Mouse (Mus musculus) forebrain, embryonic 10.5 days (tissue): ENCODE data around the gene 4921517D22Rik. TPM values are rescaled to one million over a fixed set of nuclear protein-coding genes. Genes with fewer than 3 reads are reported as not detected.
"Not testable (repeated sequence)": the region's sequence is repeated elsewhere in the genome, so short reads cannot be mapped to it uniquely, and the experiment has no call there.

Experiments
- DNase-seq: peaks from one replicate; pipeline ENCODE4 v3.0.0-alpha.2; 2017; ENCODE audit warnings: low spot score; ENCODE audit errors: extremely low spot score
- H3K27ac ChIP-seq: fragments of 300-500 bp; sonication (generic); 2 replicates; pipeline ENCODE4 v1.5.1; 2016; ENCODE audit warnings: mild to moderate bottlenecking
- H3K27me3 ChIP-seq: fragments of 300-500 bp; sonication (generic); 2 replicates; pipeline ENCODE4 v1.6.1; 2016; ENCODE audit warnings: mild to moderate bottlenecking; ENCODE audit not compliant: poor library complexity, severe bottlenecking
- H3K36me3 ChIP-seq: fragments of 300-500 bp; sonication (generic); replicated peaks from 2 replicates; pipeline ENCODE4 v1.6.1; 2016; ENCODE audit warnings: mild to moderate bottlenecking, moderate library complexity
- H3K4me1 ChIP-seq: fragments of 300-500 bp; sonication (generic); 2 replicates; pipeline ENCODE4 v1.6.1; 2016
- H3K4me3 ChIP-seq: fragments of 300-500 bp; sonication (generic); 2 replicates; pipeline ENCODE4 v1.5.1; 2016; ENCODE audit warnings: mild to moderate bottlenecking, moderate library complexity
- H3K9me3 ChIP-seq: fragments of 300-500 bp; sonication (generic); 2 replicates; pipeline ENCODE4 v1.6.1; 2016; ENCODE audit warnings: mild to moderate bottlenecking, moderate library complexity
- WGBS: fragments of 180-500 bp; shearing (Covaris S2); methylation state at CpG from one replicate; pipeline ENCODE4 v1.1.7; 2016; 5-methylcytosine and 5-hydroxymethylcytosine counted together
- polyA plus RNA-seq: library from polyadenylated mRNA; unstranded; fragments of >200 nt; fragmentation: Nextera tagmentation; extraction: Ambion mirVana; gene quantifications from 2 replicates; pipeline ENCODE4 v1.2.1, GENCODE M21; 2016

Gene 4921517D22Rik
- polyA plus RNA-seq, 1 experiment from 2014 or later, result not detected

DNA sequence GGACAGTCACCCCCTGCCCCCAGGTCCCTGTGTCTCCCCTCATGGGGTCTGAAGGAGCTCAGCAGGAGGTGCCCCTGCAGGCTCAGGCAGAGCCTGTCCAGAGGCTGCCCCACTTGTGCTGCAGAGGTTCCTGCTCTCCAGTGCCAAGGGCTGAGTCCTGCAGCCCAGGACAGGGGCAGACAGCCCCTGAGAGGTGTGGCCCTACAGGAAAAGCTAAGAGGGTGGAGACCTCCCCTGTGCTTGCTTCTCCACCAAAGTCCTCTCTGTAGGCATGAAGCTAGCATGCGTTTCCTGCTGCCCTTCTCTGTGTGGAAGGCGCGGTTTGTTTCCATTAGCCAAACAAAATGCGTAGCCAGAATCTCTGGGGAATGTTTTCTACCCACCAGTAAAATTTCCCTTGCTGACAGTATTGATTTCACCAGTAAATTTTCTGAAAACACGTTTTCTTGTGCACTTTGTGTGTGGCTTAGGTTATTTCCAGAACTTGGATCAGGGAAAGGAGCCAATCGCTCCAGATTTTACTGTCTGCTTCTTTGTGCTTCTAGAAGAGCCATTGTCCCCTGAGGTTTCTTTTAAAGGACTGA is 25.0 kb upstream of the 4921517D22Rik start:
- not testable (repeated sequence) for H3K36me3 ChIP-seq, H3K4me1 ChIP-seq, H3K4me3 ChIP-seq, H3K27ac ChIP-seq, DNase-seq, H3K27me3 ChIP-seq, H3K9me3 ChIP-seq
- WGBS, result 54% methylated on average over 6 of the region's 6 CpGs

DNA sequence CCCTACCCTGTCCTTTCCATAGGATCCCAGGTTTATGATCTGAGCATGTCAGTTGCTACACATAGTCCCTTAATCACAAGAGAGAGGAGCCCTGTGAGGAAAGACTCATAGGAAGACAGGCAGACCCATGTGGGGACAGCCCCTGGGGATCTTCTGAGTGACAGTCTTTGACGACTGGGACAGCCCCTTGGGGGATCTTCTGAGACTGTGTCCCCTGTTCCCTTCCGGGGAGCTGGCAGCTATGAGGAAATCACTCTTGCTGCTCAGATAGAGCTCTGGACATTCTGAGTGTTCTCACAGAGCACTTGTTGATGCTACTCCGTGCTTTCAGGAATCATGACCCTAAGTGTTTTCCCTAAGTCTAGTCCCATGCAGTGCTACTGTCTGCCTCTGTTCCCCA is 19.8 kb upstream of the 4921517D22Rik start:
- WGBS, result 36% methylated on average over 3 of the region's 3 CpGs
- Histone ChIP-seq H3K4me1 (peaks cover 5% of the 10 kb centered on the region; the same call in 1 of the 2 replicates), H3K4me3 (no peak overlapping the region), H3K36me3 (no peaks in the 10 kb centered on the region), H3K9me3 (no peaks in the 10 kb centered on the region), H3K27ac (no peak overlapping the region), H3K27me3 (peaks cover 9% of the 10 kb centered on the region; the same call in 1 of the 2 replicates)
- no peak for DNase-seq

- H3K27ac ChIP-seq, H3K4me1 ChIP-seq, DNase-seq, H3K36me3 ChIP-seq, H3K4me3 ChIP-seq, H3K9me3 ChIP-seq, H3K27me3 ChIP-seq: not testable (repeated sequence)
- 75% methylated on average over 3 of the region's 3 CpGs for WGBS
Observed at GRCm38 (mm10) chr13:59711984-59712383, 18.1 kb upstream of the 4921517D22Rik start, which contains the start of gene Spata31d1b. Gene Spata31d1b, plus strand, starts transcription at chr13:59712284.

DNA sequence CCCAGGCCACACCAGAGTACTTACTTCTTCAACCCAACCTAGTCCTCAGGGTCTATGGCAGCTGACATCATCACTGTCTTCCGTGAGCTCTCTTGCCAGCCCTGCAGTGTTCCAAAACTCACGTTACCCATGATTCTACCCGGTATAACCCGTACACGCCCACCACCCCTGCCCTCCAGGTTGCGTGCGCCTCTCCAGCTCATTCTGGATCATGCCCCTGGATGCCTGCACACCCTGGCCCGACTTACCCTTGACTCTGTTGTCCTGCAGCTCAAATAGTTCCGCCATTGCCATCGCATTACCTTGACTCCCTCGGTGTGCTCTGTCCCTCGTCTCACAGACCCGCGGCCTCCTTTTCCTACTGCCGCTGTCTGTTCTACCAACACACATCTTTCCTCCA is 16.3 kb upstream of the 4921517D22Rik start, which contains the start of gene Spata31d1a:
Gene Spata31d1a, minus strand, starts transcription at position 101 of the 400 bp plus-strand sequence.
- H3K27me3 ChIP-seq, result peaks cover 9% of the 10 kb centered on the region; the same call in 1 of the 2 replicates
- H3K4me1 ChIP-seq, result peaks cover 5% of the 10 kb centered on the region; the same call in 1 of the 2 replicates
- 92% methylated on average over 15 of the region's 15 CpGs for WGBS
- no peaks in the 10 kb centered on the region for H3K9me3 ChIP-seq
- H3K27ac ChIP-seq, result no peak within 1 kb of the TSS
- H3K36me3 ChIP-seq, result no peaks in the 10 kb centered on the region
- H3K4me3 ChIP-seq, result no peak within 1 kb of the TSS
- DNase-seq, result no peak

- Histone ChIP-seq H3K36me3 (no peaks in the 10 kb centered on the region), H3K4me3 (no peak overlapping the region), H3K27me3 (peaks cover 12% of the 10 kb centered on the region; the same call in 1 of the 2 replicates), H3K9me3 (no peaks in the 10 kb centered on the region), H3K4me1 (peaks cover 14% of the 10 kb centered on the region), H3K27ac (no peak overlapping the region)
- DNase-seq, result no peak
- WGBS, result 65% methylated on average over 12 of the region's 12 CpGs
Observed at GRCm38 (mm10) chr13:59704562-59704961, 10.7 kb upstream of the 4921517D22Rik start.

DNA sequence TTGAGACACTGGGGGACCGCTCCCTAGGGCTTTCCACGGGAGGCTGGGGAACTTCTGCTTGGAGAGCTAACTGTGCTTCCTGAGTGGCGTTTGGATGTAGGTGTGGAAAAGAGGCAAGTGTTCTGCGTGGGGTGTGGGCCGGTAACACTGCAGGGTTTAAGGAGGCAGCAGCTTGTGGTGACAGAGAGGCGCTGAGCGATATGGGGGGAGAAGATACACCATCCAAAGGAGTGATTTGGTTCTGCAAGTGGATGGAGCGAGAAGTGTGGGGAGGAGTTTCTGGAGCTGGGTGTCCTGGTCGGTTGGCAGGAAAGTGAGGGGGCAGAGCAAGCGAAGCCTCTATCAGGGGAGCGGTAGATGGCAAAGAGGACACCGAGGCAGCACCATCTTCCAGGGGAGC is 9.6 kb upstream of the 4921517D22Rik start:
- 88% methylated on average over 12 of the region's 12 CpGs for WGBS
- DNase-seq, result no peak
- H3K4me1 ChIP-seq, result peaks cover 14% of the 10 kb centered on the region
- no peaks in the 10 kb centered on the region for H3K36me3 ChIP-seq
- no peak overlapping the region; the same call in 1 of the 2 replicates for H3K27ac ChIP-seq
- peaks cover 12% of the 10 kb centered on the region; the same call in 1 of the 2 replicates for H3K27me3 ChIP-seq
- H3K4me3 ChIP-seq, result no peak overlapping the region
- no peaks in the 10 kb centered on the region for H3K9me3 ChIP-seq

- H3K27me3 ChIP-seq, result peaks cover 12% of the 10 kb centered on the region; the same call in 1 of the 2 replicates
- H3K27ac ChIP-seq, DNase-seq, H3K9me3 ChIP-seq, H3K36me3 ChIP-seq, H3K4me3 ChIP-seq: not testable (repeated sequence)
- peaks cover 14% of the 10 kb centered on the region for H3K4me1 ChIP-seq
- WGBS, result 63% methylated on average over 1 of the region's 1 CpGs
Observed at GRCm38 (mm10) chr13:59700137-59700536, 6.2 kb upstream of the 4921517D22Rik start.

DNA sequence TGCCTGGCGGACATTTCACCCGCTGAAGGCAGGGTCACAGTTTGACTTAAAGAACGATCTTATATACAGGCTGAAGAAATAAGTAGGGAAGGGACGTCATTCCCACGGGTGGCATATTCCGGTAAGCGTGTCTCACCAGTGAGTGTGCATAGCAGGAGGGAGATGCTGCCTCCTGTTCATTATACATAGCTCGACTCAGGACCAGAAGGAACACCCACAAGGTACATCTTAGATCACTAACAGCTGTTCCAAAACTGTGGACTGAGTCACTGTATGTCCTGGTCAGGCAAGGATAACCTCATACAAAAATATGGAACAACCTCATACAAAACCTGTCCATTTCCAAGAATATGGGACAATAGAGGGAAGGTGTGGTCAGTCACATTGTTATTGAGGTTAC is 5.2 kb upstream of the 4921517D22Rik start:
- Histone ChIP-seq H3K36me3 (no peaks in the 10 kb centered on the region), H3K27ac (no peak overlapping the region), H3K4me3 (no peak overlapping the region), H3K9me3 (no peaks in the 10 kb centered on the region), H3K4me1 (peaks cover 5% of the 10 kb centered on the region), H3K27me3 (peaks cover 12% of the 10 kb centered on the region; the same call in 1 of the 2 replicates)
- 94% methylated on average over 8 of the region's 8 CpGs for WGBS
- no peak for DNase-seq

DNA sequence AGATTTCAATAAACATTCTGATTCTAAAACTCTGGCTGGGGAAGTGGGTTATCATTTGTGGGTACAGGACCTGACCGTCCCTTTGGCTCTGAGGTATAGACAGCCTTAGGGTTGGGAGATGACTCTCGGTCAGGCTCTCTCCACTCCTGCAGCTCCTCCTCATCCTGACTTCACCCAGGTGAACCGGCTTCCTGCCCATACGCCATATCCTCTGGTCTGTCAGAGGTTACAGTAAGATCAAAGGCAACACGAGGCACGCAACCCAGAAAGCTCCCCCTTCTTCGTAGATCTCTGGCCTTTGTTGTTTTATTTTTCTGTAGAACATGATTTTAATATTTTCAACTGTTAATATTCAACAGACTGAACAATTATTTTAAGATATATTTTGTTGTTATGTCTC is 1.9 kb upstream of the 4921517D22Rik start:
- no peak for DNase-seq
- peaks cover 4% of the 10 kb centered on the region; the same call in 1 of the 2 replicates for H3K9me3 ChIP-seq
- H3K27me3 ChIP-seq, result no peaks in the 10 kb centered on the region
- peaks cover 7% of the 10 kb centered on the region for H3K4me1 ChIP-seq
- H3K4me3 ChIP-seq, result no peak overlapping the region
- no peak overlapping the region for H3K27ac ChIP-seq
- 92% methylated on average over 7 of the region's 7 CpGs for WGBS
- no peaks in the 10 kb centered on the region for H3K36me3 ChIP-seq

GRCm38 (mm10) chr13:59691478-59691877 is 2.4 kb downstream of the 4921517D22Rik start:
- Histone ChIP-seq H3K27me3 (no peaks in the 10 kb centered on the region), H3K36me3 (no peaks in the 10 kb centered on the region), H3K9me3 (peaks cover 4% of the 10 kb centered on the region; the same call in 1 of the 2 replicates), H3K4me3 (no peak overlapping the region), H3K27ac (no peak overlapping the region), H3K4me1 (peaks cover 10% of the 10 kb centered on the region)
- WGBS, result 45% methylated on average over 10 of the region's 10 CpGs
- no peak for DNase-seq

DNA sequence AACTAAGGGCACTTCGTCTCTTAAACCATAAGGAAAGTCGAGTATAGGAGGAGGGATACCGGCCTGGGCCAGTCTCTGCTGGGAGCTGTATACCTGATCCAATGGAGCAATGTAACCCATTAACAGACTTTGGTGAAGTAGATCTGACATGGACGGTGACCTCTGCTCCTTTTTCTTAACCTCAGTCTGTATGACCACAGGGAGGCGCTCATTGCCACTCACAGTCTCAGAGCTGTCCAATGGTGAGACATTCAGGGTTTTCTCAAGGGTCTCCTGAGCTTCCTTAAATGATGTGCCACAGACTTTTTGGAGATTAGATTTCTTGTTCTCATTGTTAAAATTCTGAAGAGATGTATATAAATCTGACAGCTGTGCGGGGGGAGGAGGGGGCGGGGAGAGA is 3.3 kb downstream of the 4921517D22Rik start:
- H3K4me3 ChIP-seq, result no peak overlapping the region
- 82% methylated on average over 7 of the region's 7 CpGs for WGBS
- DNase-seq, result no peak
- no peak overlapping the region for H3K27ac ChIP-seq
- no peaks in the 10 kb centered on the region for H3K27me3 ChIP-seq
- H3K4me1 ChIP-seq, result peaks cover 10% of the 10 kb centered on the region
- H3K36me3 ChIP-seq, result no peaks in the 10 kb centered on the region
- peaks cover 4% of the 10 kb centered on the region; the same call in 1 of the 2 replicates for H3K9me3 ChIP-seq

GRCm38 (mm10) chr13:59689843-59690242 is 4.1 kb downstream of the 4921517D22Rik start:
- 93% methylated on average over 3 of the region's 3 CpGs for WGBS
- H3K4me1 ChIP-seq, result peaks cover 15% of the 10 kb centered on the region
- H3K4me3 ChIP-seq, result no peak overlapping the region
- H3K27ac ChIP-seq, result no peak overlapping the region
- peaks cover 4% of the 10 kb centered on the region; the same call in 1 of the 2 replicates for H3K9me3 ChIP-seq
- no peaks in the 10 kb centered on the region for H3K36me3 ChIP-seq
- no peak for DNase-seq
- no peaks in the 10 kb centered on the region for H3K27me3 ChIP-seq

- Histone ChIP-seq H3K27ac (no peak overlapping the region), H3K36me3 (no peaks in the 10 kb centered on the region), H3K4me3 (no peak overlapping the region), H3K4me1 (peaks cover 15% of the 10 kb centered on the region), H3K9me3 (peaks cover 4% of the 10 kb centered on the region; the same call in 1 of the 2 replicates), H3K27me3 (no peaks in the 10 kb centered on the region)
- DNase-seq, result no peak
- WGBS, result 90% methylated on average over 9 of the region's 9 CpGs
Observed at GRCm38 (mm10) chr13:59689313-59689712, 4.6 kb downstream of the 4921517D22Rik start.
